Mouse (Mus musculus) layer of hippocampus, postnatal 14 days (tissue): Measurements from ENCODE around the gene Cabp7. TPM values are rescaled to one million over a fixed set of nuclear protein-coding genes. Genes with fewer than 3 reads are reported as not detected.

Experiments used
- DNase-seq, 2 experiments: peaks; one replicate each; pipeline ENCODE4 v3.0.0; 2021 to 2022; ENCODE audit warnings: low spot score in 2 of 2, mixed read lengths in 1 of 2
- total RNA-seq, 2 experiments: library from RNA; stranded (reverse); gene quantifications; 2 replicates each; pipeline ENCODE4 v1.2.3; 2021

Gene Cabp7
- total RNA-seq, 2 experiments from 2014 or later, result 138 to 156 TPM

- DNase-seq, result no peak
These were observed 6.3 kb upstream of the Cabp7 start for GRCm38 (mm10) chr11:4752836-4753235.

DNA sequence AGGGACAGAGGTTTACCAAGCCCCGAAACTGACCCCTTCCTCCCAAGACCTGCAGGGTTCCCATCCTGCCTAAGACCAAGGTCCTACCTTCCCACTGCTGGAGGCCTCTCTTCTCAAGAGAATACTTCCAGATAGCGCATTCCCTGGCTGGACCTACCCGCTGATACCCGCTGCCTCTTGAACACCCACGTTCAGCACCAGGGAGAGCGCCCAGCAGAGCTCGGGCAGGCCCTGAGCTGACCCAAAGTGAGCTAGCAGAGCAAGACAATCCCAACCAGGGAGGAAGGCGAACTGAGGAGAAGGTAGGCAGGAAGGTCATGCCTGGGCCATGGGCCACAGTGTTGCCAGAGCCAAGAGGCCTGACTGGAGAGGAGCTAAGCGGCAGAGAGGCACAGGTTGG is 3.7 kb upstream of the Cabp7 start:
- no peak for DNase-seq

GRCm38 (mm10) chr11:4747285-4747684 is 707 bp upstream of the Cabp7 start:
- DNase-seq, result no peak

GRCm38 (mm10) chr11:4745969-4746368 is 609 bp downstream of the Cabp7 start:
- DNase-seq, result peak in 1 of 2 experiments; percentile 30

DNA sequence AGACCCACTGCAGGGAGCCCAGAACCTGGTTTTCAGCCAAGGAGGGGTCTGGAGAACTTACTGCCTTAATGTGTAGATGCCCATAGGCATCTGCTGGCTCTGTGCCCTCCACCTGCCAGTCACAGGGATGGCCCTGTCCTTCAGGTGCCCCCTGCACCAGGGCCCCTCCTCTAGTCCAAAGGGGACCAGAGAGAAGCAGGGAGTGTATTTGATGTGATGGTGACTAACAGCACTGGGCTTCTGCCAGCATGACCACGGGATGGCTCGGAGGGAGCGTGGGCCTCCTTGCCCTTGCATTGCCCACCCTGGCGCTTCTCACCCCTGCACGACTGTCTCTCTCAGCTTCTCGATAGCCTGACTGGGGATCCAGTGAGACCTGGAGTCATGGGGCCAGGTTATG is 1.9 kb downstream of the Cabp7 start:
- no peak for DNase-seq

DNA sequence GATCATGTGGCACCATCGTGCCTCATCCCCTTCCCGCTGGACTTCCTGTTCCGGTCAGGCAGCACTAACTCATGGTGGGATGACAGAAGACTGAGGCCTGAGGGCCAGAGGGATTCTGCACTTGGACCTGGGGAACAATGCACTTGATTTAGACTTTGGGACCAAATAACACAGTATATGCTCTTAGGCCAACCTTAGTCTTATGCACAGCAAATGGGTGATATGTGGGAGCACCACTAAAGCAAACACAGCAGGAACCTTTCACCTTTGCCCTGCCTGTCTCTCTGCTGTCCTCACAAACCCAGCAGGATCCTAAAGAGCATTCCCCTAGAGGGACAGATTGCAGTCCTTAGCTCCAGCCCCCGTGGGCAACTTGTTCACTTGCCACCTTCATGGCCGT is 5.8 kb downstream of the Cabp7 start:
- DNase-seq, result no peak

- no peak for DNase-seq
These were observed 7.9 kb downstream of the Cabp7 start for GRCm38 (mm10) chr11:4738719-4739118.

DNA sequence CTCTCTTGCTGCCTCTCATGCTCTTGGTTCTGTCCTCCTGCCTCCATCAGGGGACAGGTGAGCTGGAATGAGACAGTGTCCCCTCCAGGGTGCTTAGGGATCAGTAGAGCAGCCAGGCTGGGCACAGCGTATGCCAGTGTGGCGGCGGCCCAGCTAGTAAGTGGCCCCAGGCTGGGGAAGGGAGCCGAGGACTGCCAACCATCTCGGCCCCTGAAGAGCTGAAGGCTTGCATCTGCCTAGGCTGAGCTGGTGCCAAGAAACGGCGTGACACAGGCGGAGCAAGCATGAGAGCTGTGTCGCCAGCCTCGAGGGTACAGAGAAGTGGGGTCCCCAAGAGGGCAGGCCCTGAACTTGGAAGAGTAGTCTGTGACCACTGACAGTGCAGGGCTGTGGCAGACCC is 8.9 kb downstream of the Cabp7 start:
- DNase-seq, result peak in 1 of 2 experiments; percentile 38

DNA sequence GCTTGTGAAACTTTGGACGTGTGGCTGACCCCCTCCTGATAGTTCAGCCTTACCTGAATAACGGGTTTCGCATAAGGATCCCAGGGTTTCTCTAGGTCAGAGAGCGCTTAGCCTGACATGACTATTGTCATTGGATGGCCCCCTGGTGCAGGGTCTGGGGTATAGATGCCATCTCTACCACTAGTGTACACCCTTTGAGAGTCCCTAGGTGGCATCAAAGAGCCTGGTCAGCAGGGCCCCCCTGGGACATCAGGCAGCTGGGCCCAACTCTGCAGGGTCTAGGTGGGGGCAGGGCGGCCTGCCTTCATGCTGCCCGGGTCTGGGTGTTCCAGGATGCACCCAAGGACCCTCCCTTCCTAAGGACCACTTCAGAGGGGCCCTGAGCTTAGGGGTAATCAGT is 10.2 kb downstream of the Cabp7 start:
- no peak for DNase-seq

GRCm38 (mm10) chr11:4734179-4734578 is 12.4 kb downstream of the Cabp7 start:
- no peak for DNase-seq

- no peak for DNase-seq
These were observed 14.8 kb downstream of the Cabp7 start for GRCm38 (mm10) chr11:4731781-4732180.

DNA sequence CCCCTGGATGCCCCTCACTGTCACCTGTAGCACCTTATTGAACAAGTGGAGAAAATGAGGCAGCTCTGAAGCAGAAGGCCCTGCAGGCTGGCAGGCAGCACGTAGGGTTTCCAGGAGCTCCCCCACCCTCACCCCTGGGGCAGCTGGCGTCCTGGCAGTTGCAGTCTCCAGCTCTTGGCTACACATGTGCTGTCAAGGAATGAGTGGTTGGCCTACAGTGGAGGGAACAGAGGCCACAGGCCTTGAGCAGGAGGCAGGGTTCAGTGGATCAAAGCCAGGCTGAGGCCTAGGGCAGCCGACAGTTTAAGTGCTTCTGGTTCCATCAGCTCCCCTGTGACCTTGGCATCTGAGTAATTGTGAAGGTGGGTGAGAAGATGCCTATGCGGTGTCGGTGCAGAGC is 15.7 kb downstream of the Cabp7 start:
- DNase-seq, result no peak

DNA sequence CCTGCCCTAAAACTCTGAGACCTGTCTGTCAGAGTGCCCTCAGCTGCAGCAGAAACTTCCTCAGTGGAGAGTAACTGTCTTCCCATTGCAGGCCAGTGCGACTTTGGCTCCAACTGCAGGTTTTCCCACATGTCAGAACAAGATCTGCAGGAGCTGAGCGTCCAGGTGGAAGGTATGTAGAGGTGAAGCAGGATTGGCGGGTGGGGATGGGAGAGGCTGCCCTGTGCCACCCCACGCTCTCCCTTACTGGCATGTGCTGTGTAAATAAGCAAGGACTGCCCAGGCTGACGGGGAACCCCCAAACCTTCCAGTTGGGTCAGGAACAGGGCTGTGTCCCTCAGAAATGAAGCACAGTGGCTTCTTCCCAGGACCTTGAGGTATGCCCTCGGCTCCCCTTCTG is 16.5 kb downstream of the Cabp7 start:
- DNase-seq, result no peak

GRCm38 (mm10) chr11:4729603-4730002 is 17.0 kb downstream of the Cabp7 start:
- no peak for DNase-seq

DNA sequence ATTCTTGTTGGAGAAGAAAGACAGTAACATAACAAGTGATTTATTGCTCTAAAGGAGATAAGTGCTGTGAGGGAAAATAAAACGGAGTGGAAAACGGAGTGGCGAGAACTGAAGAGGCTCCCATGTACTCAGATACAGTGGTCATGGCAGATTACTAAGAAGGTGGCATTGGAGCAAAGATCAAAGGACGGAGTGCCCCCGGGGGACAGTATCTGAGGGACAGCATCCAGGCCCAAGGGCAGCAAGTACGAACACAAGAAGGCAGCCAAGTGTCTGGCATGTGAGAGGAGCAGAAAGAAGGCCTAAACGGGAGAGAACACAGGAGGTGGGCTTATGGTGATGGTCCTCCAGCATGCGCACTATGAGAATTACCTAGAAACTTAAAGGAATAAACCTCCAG is 24.9 kb downstream of the Cabp7 start:
- no peak for DNase-seq

DNA sequence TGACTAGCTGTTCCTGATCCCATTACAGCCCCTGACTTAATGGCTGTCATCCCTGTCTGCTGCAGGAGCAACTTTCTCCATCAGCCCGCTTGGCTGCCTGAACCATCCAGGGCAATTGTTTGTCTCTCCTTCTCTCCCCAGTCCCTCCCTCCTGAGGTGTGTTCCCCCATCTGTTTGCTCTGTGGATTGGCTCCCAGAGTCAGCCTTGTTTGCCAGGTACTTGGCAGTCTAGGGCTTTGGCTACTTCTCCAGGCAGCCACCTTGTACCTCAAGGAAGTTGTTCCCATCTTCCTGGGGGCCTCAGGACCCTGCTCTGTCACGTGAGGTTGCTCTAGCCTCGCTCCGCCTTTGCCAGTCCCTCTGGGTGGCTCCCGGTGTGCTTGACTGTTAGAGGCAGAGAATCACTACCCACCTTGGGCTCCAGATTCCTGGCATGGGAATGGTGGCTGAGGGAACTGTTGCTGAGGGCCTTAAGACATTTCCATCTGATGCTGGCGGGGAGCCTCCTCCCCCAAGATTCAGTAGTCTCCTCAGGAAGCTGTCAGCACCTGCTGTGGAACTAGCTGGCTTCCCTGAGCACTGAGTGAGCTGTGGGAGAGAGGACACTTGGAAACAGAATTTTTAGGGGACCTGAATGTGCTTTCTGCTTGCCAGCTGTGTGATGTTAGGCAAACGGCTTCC is 25.5 kb downstream of the Cabp7 start:
- DNase-seq, result no peak

GRCm38 (mm10) chr11:4720393-4720792 is 26.2 kb downstream of the Cabp7 start:
- no peak for DNase-seq

DNA sequence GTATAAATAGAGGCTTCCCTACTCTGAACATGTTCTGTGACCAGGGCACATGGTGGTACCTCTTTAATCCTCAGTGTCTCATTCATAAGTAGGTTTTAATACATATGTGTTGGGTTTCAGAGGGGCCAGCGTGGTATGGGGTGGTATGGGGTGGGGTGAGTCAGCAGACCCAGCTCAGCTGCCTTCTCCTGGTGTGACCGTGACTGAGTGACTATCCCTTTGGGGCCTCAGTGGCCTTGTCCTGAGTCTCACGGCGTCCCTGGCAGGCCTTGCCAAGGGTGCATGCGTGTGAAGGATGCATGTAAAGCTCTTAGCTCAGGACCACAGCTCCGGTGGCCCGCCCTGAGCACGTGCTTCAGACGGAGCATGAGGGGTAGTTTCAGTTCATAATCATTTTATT is 26.6 kb downstream of the Cabp7 start:
- DNase-seq, result no peak

DNA sequence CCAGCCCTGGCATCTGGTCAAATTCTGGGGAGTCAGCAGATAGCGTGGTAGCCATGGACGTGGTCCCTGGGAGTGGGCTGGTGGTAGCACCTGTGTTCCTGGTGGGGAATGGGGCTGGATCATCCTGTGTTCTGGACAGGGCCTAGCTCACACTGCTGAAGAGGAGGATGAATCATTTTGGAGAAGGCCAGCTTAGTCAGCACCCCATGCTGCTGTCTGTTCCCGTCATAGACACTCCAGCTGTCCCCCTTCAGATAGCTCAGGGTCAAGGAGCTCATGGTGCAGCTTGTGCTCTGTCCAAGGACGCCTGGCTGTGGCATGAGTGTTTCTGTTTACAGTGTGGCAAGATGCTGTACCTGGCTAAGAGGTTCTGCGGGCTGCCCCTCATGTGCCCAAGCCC is 28.0 kb downstream of the Cabp7 start:
- DNase-seq, result no peak

GRCm38 (mm10) chr11:4716530-4717236 is 29.9 kb downstream of the Cabp7 start:
- no peak for DNase-seq

DNA sequence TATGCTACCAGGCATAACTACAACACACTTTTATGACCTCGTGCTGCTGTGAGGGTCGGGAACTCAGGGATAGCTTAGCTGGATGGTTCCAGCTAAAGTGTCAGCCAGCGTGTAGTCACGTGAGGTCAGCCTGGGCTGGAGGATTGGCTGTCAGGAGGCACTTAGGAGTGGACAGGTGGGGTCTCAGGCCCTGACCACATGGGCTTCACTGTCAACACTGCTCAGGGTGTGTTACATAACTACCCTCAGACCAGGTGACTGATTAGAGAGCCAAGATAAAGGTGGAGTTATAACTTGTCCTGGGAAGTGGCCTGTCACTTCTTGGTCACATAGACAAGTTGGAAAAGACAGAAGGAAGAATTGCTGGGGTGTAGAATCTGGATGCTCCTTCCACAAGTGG is 31.0 kb downstream of the Cabp7 start:
- no peak for DNase-seq

DNA sequence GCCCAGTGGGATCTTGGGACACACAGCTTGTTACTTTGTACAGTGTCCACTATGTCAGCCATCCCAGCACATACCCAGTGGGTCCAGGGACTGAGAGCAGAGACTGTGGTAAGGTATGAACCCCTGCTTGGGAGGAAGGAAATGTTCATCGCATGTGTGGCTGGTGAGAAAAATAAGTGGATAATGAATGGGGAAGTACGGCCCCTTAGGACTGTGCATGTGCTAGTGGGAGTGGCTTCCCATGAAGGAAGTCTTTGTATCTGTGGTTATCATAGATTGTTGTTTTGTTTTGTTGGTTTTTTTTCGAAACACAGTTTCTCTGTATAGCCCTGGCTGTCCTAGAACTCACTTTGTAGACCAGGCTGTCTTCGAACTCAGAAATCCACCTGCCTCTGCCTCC is 31.9 kb downstream of the Cabp7 start:
- DNase-seq, result no peak

DNA sequence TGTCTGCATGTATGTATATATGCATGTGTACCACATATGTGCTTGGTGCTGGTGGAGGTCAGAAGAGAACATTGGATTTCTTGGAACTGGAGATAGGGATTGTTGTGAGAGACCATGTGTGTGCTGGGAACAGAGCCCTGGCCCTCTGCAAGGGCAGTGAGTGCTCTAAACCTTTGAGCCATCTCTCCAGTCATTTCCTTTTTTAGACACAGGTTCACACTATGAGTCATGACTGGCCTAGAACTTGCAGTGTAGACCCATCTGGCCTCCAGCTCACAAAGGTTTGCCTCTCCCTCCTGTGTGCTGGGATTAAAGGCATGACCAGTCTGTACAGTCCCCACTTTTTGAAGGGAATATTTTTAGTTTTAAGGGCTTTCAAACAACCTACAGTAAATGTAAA is 33.8 kb downstream of the Cabp7 start:
- DNase-seq, result no peak
